Mouse (Mus musculus) ES-E14 (cell line): ENCODE results near the gene Cyp2d22.

Experiments used
- CHD2 ChIP-seq: IDR thresholded peaks from 2 replicates; pipeline ENCODE4 v1.6.1; 2014; ENCODE audit warnings: mild to moderate bottlenecking, low read depth, low read length, inconsistent platforms
- HCFC1 ChIP-seq: IDR thresholded peaks from 2 replicates; pipeline ENCODE4 v1.6.1; 2012; ENCODE audit warnings: low read length, inconsistent platforms, borderline replicate concordance; ENCODE audit not compliant: insufficient read depth
- MAFK ChIP-seq: IDR thresholded peaks from 2 replicates; pipeline ENCODE4 v1.6.1; 2014; ENCODE audit warnings: mild to moderate bottlenecking, low read depth, low read length, inconsistent platforms; ENCODE audit not compliant: insufficient read depth
- ZC3H11A ChIP-seq: IDR thresholded peaks from 2 replicates; pipeline ENCODE4 v1.6.1; 2012; ENCODE audit warnings: low read depth, mild to moderate bottlenecking, inconsistent platforms, low read length, borderline replicate concordance

GRCm38 (mm10) chr15:82340414-82341035 lies 39.5 kb downstream of the Cyp2d22 start:
- no peak for TF ChIP-seq ZC3H11A
- TF ChIP-seq CHD2, result no peak
- TF ChIP-seq HCFC1, result no peak
- no peak for TF ChIP-seq MAFK
